Mouse (Mus musculus) heart, adult 2 months (tissue): ENCODE measurements around the gene 4930519G04Rik. TPM values are rescaled to one million over a fixed set of nuclear protein-coding genes. Genes with fewer than 3 reads are reported as not detected.

Source experiments
- DNase-seq, 2 experiments: peaks; one replicate each; pipeline ENCODE4 v3.0.0; 2021
- H3K27ac ChIP-seq: fragments of 200-600 bp; 2 replicates; pipeline ENCODE4 v1.8.1; 2022
- H3K27me3 ChIP-seq: fragments of 200-500 bp; 2 replicates; pipeline ENCODE4 v1.6.1; 2012; ENCODE audit warnings: mild to moderate bottlenecking, low read length, inconsistent platforms, mixed read lengths; ENCODE audit not compliant: control insufficient read depth, insufficient read depth
- H3K36me3 ChIP-seq: fragments of 200-500 bp; 2 replicates; pipeline ENCODE4 v1.6.1; 2012; ENCODE audit warnings: low read length, inconsistent platforms; ENCODE audit not compliant: control insufficient read depth, insufficient read depth
- H3K4me1 ChIP-seq: fragments of 200-500 bp; 2 replicates; pipeline ENCODE4 v1.6.1; 2011; ENCODE audit warnings: low read length; ENCODE audit not compliant: control insufficient read depth, insufficient read depth
- H3K4me3 ChIP-seq: fragments of 200-600 bp; 2 replicates; pipeline ENCODE4 v1.8.1; 2022
- H3K79me2 ChIP-seq: fragments of 200-500 bp; replicated peaks from 2 replicates; pipeline ENCODE4 v1.6.1; 2012; ENCODE audit warnings: mild to moderate bottlenecking, inconsistent platforms, low read length, moderate library complexity, mixed read lengths; ENCODE audit not compliant: control insufficient read depth, insufficient read depth
- H3K9ac ChIP-seq: fragments of 200-500 bp; 2 replicates; pipeline ENCODE4 v1.6.1; 2012; ENCODE audit warnings: low read depth, mild to moderate bottlenecking, control low read depth, inconsistent platforms, low read length, mixed read lengths
- CTCF ChIP-seq: fragments of 200-600 bp; IDR thresholded peaks from 2 replicates; pipeline ENCODE4 v1.8.1; 2022; ENCODE audit warnings: antibody characterized with exemption, mild to moderate bottlenecking, moderate library complexity
- EP300 ChIP-seq: fragments of 200-500 bp; IDR thresholded peaks from 2 replicates; pipeline ENCODE4 v1.6.1; 2011; ENCODE audit warnings: low read depth, low read length, control low read depth; ENCODE audit not compliant: insufficient read depth
- POLR2A ChIP-seq: fragments of 200-500 bp; IDR thresholded peaks from 2 replicates; pipeline ENCODE4 v1.6.1; 2011; ENCODE audit warnings: mild to moderate bottlenecking, low read depth, low read length, control low read depth; ENCODE audit not compliant: insufficient read depth
- whole genome bisulfite sequencing: fragments of 180-500 bp; shearing (Covaris S2); methylation state at CpG from one replicate; pipeline ENCODE4 v1.1.7; 2018; 5-methylcytosine and 5-hydroxymethylcytosine counted together
- intact Hi-C: fragments of 180-260 bp; cut with DNase I; formaldehyde crosslinking; loops from one replicate; pipeline ENCODE4 v1.15.1; 2025
- microRNA-seq, 2 experiments: library from miRNA; unstranded; fragments of <30 nt; microRNA quantifications; one replicate each; pipeline ENCODE4 v1.2.0; 2021
- polyA plus RNA-seq: library from polyadenylated mRNA; depleted of rRNA; stranded (reverse); fragments of >200 nt; gene quantifications from 2 replicates; pipeline ENCODE4 v1.2.3, GENCODE M21; 2012; rRNA removed
- total RNA-seq, 2 experiments: library from RNA; stranded (reverse); gene quantifications; 2 replicates each; pipeline ENCODE4 v1.2.3; 2021

The 4930519G04Rik gene
- total and polyA plus RNA-seq, 3 experiments, result not detected

DNA sequence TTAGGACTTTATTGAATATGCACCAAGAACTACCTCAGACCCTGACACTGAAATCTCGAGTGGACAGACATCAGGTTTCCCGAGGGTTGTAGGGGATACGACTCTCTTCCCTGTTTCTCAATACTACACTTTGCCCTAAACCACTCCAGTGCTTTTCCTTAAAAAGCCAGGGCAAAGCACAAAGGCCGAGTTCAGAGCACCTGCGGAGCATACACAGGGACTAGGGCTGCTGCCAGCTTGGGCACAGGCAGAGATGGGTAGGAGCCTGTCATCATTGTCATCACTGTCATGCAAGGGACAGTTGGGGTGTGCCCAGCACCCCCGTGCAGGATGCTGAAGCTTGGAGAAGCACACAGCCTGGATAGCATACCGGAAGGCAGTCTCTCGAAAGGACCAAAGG is 79.7 kb downstream of the 4930519G04Rik start:
- Histone ChIP-seq H3K4me3 (no peak overlapping the region), H3K27ac (no peak overlapping the region), H3K36me3 (no peaks in the 10 kb centered on the region), H3K27me3 (no peaks in the 10 kb centered on the region), H3K79me2 (no peaks in the 10 kb centered on the region), H3K9ac (no peak overlapping the region), H3K4me1 (no peaks in the 10 kb centered on the region)
- TF ChIP-seq EP300 (no peak), POLR2A (no peak), CTCF (no peak)
- WGBS, result 85% methylated on average over 8 of the region's 8 CpGs
- DNase-seq, result no peak
- intact Hi-C loops, result no loop called here

Small RNAs within 50 kb of the gene (microRNA-seq; reads per million reads assigned to microRNA genes)
- 6.2 to 8.1 reads per million in 2 experiments for gene Mir6240

Other genes starting within 250 kb of the 4930519G04Rik start
- 1 to 10 TPM; 3.6 to 5.1 TPM for gene Trpv4, start 195.2 kb upstream of the 4930519G04Rik start, total RNA-seq
- 4.6 and 7.5 TPM in 2 replicates for gene Trpv4, start 195.2 kb upstream of the 4930519G04Rik start, polyA plus RNA-seq
- gene Gltp, start 162.7 kb upstream of the 4930519G04Rik start, total RNA-seq, result 10 to 100 TPM; 14.2 to 17.0 TPM
- gene Gltp, start 162.7 kb upstream of the 4930519G04Rik start, polyA plus RNA-seq, result 36.3 and 37.8 TPM in 2 replicates
- 1 to 10 TPM; 3.4 to 4.0 TPM for gene Tchp, start 145.9 kb upstream of the 4930519G04Rik start, total RNA-seq
- 6.1 and 8.5 TPM in 2 replicates for gene Tchp, start 145.9 kb upstream of the 4930519G04Rik start, polyA plus RNA-seq
- gene Ankrd13a, start 79.0 kb upstream of the 4930519G04Rik start, total RNA-seq, result 10 to 100 TPM; 31.4 to 32.9 TPM
- gene Ankrd13a, start 79.0 kb upstream of the 4930519G04Rik start, polyA plus RNA-seq, result 21.3 and 32.2 TPM in 2 replicates
- gene Git2, start 78.1 kb upstream of the 4930519G04Rik start, total RNA-seq, result 10 to 100 TPM; 27.6 to 28.7 TPM
- 32.6 and 35.3 TPM in 2 replicates for gene Git2, start 78.1 kb upstream of the 4930519G04Rik start, polyA plus RNA-seq
- 1 to 10 TPM; 3.2 to 4.9 TPM for gene 1500011B03Rik, start 30.2 kb upstream of the 4930519G04Rik start, total RNA-seq
- 4.3 and 7.4 TPM in 2 replicates for gene 1500011B03Rik, start 30.2 kb upstream of the 4930519G04Rik start, polyA plus RNA-seq
- gene Gm9936, start 5.0 kb downstream of the 4930519G04Rik start, total RNA-seq, result not detected
- not detected in 2 replicates for gene Gm9936, start 5.0 kb downstream of the 4930519G04Rik start, polyA plus RNA-seq
- gene Oasl2, start 43.3 kb downstream of the 4930519G04Rik start, total RNA-seq, result 1 to 10 TPM; 5.8 to 7.3 TPM
- gene Oasl2, start 43.3 kb downstream of the 4930519G04Rik start, polyA plus RNA-seq, result 11.7 and 14.2 TPM in 2 replicates
- gene Oasl1, start 69.6 kb downstream of the 4930519G04Rik start, total RNA-seq, result 1 to 10 TPM in 1 of 2 experiments, under 1 TPM in 1; 0.91 to 1.0 TPM
- 1.5 and 2.0 TPM in 2 replicates for gene Oasl1, start 69.6 kb downstream of the 4930519G04Rik start, polyA plus RNA-seq
- 10 to 100 TPM; 25.3 to 31.7 TPM for gene 2210016L21Rik, start 88.5 kb downstream of the 4930519G04Rik start, total RNA-seq
- gene 2210016L21Rik, start 88.5 kb downstream of the 4930519G04Rik start, polyA plus RNA-seq, result 10.2 and 12.5 TPM in 2 replicates
- not detected for gene Hnf1a, start 117.4 kb downstream of the 4930519G04Rik start, total RNA-seq
- not detected in 2 replicates for gene Hnf1a, start 117.4 kb downstream of the 4930519G04Rik start, polyA plus RNA-seq
- gene Sppl3, start 157.5 kb downstream of the 4930519G04Rik start, total RNA-seq, result 10 to 100 TPM; 32.0 to 32.2 TPM
- gene Sppl3, start 157.5 kb downstream of the 4930519G04Rik start, polyA plus RNA-seq, result 40.8 and 47.9 TPM in 2 replicates
- gene Gm10401, start 244.6 kb downstream of the 4930519G04Rik start, total RNA-seq, result not detected
- not detected in 2 replicates for gene Gm10401, start 244.6 kb downstream of the 4930519G04Rik start, polyA plus RNA-seq